Mouse (Mus musculus): ENCODE measurements around the gene Dnajc16. TPM values are rescaled to one million over a fixed set of nuclear protein-coding genes. Genes with fewer than 3 reads are reported as not detected.

The Dnajc16 gene
- total RNA-seq, 2 experiments from 2014 or later: 18.4 to 18.5 TPM

- intact Hi-C loops (cut with DNase I): no loop called here
- peak; percentile 74 to 77 for DNase-seq
Observed at GRCm38 (mm10) chr4:141767353-141768036, 23.2 kb downstream of the Dnajc16 start.

DNA sequence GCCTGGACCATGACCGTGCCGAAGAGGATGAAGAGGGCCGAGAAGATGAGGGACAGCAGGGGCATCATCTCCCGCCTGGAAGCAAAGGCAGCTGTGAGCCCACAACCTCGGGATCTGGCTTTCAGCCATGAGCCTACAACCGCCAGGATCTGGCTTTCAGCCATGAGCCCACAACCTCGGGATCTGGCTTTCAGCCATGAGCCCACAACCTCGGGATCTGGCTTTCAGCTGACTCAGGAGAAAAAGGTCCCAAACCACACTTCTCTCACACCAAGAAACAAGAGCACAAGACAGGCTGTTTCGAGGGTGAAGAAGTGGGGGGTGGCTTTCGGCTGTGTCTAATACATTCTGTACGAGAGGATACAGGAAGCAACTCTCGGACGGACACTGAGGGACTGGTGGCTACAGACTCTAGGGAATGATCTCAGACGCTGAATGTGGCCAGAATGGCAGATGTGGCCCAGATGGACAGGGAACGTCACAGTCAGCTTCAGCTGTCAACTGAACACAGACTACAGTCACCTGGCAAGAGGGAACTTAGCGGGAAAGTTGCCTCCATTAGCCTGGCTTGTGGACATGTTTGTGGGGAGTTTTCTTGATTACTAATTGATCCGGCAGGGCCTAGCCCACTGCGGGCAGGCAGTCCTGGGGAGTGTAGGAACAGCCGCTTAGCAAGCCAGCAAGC is 23.9 kb downstream of the Dnajc16 start:
- DNase-seq: peak; percentile 54 to 63
- intact Hi-C loops (cut with DNase I): no loop called here

DNA sequence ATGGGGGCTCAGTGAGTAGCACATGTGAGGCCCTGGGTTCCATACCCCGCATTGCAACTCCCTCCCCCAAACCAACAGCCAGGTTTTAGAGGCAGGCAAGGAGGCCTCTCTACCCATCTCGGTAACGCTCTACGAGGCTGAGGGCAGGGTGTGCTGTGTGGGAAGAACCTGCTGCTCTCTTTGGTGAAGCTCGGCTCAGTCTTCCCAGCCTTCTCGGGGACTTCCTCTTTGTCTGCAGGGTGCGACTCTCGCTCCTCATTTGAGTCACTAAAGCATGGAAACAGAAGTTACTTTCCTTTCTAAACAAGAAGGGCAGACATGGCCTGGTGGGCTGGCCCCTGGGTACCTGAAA is 24.4 kb downstream of the Dnajc16 start:
- DNase-seq: no peak
- intact Hi-C loops (cut with DNase I): no loop called here

DNA sequence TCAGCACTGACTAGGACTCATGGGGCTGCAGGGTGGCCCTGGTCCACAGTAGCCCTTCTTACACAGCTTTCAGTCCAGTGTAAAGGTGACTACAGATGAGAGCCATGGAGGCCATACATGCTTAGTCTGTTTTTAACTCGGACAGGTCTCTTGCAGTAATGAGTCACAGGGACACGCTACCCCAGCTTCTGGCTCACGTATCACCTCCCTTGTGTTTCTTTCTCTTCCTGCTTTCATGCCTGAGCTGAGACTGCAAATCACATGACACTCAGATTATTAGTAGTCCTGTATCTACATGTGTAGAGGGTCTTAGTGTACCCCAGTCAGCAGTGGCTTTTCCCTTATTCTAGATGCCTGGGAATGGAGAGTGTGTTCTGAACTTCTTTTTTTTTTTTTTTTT is 25.7 kb downstream of the Dnajc16 start:
- intact Hi-C loops (cut with DNase I): loop anchor here (1.0 kb wide), 1 partner anchor 45 kb away; no protein-coding TSS in a partner anchor
- no peak for DNase-seq

GRCm38 (mm10) chr4:141763476-141763875 is 27.3 kb downstream of the Dnajc16 start:
- intact Hi-C loops (cut with DNase I): no loop called here
- no peak for DNase-seq

DNA sequence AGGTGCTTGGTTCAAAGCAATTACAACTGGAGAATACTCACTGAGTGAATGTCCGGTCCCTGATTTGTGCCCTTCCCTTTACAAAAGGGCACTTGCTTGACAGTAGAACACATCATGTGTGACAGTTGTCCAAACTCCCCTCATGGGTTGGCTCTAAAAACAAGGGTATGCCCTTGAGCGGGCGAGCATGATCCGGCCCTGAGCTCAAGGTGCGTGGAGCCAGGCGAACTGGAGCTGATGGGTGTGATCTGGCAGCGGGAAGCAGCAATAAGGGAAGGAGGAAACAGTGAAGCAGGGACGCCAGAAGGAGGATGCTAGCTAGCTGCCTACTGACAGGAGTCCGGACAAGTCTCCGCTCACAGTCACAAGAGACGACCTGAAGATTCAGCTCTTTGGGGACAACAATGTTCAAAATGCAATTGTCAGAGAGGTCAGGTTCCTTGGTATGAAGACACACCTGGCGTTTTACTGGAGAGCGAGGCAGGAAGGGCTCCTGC is 28.6 kb downstream of the Dnajc16 start:
- DNase-seq: no peak
- intact Hi-C loops (cut with DNase I): no loop called here

DNA sequence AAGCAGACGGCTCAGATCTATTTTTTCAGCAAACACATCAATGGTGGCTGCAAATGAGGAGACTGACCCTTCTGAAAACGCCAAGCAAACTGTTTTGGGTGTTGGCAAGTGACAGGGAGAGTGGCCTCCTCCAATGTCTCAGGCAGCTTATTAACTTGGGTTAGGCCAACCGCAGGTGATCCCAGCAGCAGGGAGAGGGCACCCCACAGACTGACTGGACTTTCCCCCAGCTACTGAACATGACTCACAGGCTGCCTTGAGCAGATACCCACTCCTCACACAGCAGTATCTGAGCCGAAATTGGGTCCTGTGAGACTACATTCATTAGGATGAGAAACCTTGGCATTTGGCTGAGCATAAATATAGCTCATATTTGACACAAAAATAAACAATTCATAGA is 29.8 kb downstream of the Dnajc16 start:
- intact Hi-C loops (cut with DNase I): no loop called here
- no peak for DNase-seq

- DNase-seq: no peak
- intact Hi-C loops (cut with DNase I): no loop called here
Observed at GRCm38 (mm10) chr4:141758874-141759542, 31.7 kb downstream of the Dnajc16 start.

DNA sequence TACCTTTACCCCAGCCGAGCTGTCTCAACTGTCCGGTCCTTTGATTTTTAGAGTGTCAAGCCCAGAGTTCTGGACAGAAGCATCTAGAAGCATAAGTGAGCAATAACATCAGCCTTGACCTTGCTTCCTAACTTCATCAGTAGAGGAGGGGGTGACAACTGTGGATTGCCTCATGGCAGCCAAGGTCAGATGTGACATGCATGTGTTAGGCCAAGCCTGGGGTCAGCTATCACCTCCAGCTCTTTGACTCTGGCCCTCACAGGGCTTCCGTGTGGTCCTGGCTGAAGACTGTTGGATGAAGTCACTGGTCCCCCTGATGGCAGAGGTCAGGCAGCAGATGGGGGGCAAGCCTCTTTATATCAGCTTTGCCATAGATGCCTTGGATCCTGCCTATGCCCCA is 33.6 kb downstream of the Dnajc16 start:
- intact Hi-C loops (cut with DNase I): no loop called here
- DNase-seq: no peak

- intact Hi-C loops (cut with DNase I): no loop called here
Observed at GRCm38 (mm10) chr4:141755375-141755930, 35.3 kb downstream of the Dnajc16 start.

GRCm38 (mm10) chr4:141752076-141752421 is 38.7 kb downstream of the Dnajc16 start:
- DNase-seq: peak in 1 of 2 experiments; percentile 22
- intact Hi-C loops (cut with DNase I): no loop called here

More at GRCm38 (mm10) chr4:141755375-141755930, 35.3 kb downstream of the Dnajc16 start:
- no peak for DNase-seq

DNA sequence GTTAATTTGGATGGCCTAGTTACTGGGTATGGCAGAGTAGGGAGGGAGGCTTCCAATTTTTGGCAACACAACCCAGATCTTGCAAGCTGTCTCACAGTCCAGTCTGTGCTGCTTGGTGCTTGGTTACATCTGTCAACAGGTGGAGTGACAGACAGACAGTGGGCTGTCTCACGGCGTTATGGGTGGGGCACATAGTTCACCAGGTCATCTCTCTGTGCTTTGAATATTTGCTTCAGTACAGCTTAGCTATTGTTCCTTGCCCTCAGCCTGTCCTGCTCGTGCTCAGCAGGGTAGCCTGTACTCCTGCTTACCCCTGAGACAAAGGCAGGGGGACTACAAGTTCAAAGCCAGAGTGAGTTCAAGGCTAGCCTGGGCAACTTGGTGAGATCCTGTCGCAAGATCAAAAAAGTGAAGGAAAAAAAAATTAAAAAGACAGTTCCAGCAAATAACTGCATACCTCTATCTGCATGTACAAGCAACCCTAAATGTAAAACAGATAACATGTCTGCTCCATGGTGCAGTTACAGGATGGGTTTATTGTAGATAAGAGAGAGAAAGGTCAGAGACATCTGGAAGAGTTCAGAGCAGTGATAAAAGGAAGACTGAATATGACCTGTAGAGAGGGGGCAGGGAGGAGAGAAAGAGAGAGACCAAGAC is 39.2 kb downstream of the Dnajc16 start:
- intact Hi-C loops (cut with DNase I): no loop called here
- no peak for DNase-seq

DNA sequence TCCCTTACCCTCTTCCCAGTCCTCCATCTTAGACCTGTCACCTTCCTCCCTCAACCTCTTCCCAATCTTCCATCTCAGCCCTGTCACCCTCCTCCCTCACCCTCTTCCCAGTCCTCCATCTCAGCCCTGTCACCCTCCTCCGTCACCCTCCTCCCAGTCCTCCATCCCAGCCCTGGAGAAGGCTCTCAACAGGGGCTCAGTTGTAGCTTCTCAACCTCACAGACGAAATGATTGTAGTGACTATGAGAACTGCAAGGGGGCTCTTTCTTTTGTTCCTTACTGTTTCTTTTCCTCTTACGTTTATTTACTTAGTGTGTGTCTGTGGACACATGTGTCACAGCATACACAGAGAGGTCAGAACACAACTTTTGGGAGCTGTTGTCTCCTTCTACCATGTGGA is 39.9 kb downstream of the Dnajc16 start:
- DNase-seq: no peak
- intact Hi-C loops (cut with DNase I): no loop called here

DNA sequence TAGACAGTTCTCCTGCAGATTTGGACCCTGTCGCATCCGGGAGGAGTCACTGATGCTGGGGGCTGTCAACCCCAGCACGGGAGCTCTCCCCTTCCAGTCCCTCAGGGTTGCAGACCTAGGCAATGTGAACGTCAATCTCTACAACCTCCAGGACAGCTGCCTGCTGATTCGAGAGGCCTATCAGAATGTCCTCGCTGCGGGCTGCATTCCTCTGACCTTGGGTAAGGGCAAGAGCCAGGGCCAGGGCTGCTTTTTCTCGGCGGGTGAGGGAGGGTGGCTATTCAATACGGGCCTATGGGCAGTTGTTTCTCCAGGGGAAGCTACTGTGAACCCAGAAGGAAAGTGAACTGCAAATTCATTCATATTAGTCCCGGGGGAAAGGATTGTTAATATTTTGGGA is 41.2 kb downstream of the Dnajc16 start:
- intact Hi-C loops (cut with DNase I): no loop called here
- DNase-seq: peak; percentile 27 to 50

- intact Hi-C loops (cut with DNase I): no loop called here
- no peak for DNase-seq
Observed at GRCm38 (mm10) chr4:141746578-141747346, 44.0 kb downstream of the Dnajc16 start, which contains the start of gene Agmat. TSS of gene Agmat (plus strand) at chr4:141746672.

DNA sequence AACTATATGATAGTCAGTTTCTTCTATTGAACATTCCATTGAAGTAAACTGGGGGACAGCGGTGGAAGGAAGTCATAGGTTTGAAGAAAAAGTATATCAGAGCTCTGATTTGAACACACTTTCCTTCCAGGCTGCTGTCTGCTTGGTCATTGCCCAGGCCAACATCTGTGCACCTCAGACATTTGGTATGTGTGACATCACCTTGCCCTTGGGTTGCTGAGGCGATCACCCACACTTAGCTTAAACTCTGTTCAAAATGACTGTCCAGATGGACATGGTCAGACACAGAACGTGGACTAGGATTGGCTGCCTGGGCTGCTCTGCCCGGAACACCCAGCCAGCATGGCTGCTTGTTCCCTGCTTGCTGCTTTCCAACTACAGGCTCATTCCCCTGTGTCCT is 48.4 kb downstream of the Dnajc16 start:
- no peak for DNase-seq
- intact Hi-C loops (cut with DNase I): no loop called here

DNA sequence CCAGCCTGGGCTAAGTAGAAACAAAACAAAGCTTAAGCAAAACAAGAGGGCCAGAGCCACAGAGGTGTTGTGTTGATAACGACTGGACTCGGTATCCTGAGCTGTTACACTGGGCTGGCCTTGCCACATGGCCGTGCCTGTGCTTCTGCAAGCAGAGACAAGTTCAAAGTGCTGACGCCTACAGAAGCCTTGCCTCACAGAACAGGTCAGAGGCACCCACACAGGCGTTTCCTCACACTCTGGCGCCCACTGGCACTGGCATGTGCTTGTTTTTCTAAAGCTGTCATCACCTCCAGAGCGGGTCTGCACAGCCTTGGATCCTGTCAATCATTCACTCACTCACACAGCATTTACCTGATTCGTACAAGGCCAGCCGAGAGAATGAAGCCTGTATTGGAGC is 48.9 kb downstream of the Dnajc16 start:
- intact Hi-C loops (cut with DNase I): no loop called here
- DNase-seq: no peak

DNA sequence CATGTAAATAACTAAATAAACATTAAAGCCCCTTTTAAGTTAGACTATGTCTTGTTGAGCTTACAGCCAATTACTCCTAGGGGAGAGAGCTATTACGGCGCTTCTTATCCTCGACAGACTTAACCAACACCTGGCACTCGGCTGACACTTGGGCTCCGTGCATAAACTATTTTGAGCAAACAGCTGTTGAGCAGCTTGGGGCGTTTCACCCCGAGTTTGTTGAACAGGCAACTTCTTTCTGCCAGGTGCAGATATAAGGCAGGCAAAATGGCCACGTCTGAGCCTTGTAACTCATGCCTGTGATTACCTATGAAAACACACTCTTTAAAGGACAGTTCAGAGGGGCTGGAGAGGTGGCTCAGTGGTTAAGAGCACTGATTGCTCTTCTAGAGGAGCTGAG is 52.7 kb downstream of the Dnajc16 start:
- no peak for DNase-seq
- intact Hi-C loops (cut with DNase I): no loop called here

DNA sequence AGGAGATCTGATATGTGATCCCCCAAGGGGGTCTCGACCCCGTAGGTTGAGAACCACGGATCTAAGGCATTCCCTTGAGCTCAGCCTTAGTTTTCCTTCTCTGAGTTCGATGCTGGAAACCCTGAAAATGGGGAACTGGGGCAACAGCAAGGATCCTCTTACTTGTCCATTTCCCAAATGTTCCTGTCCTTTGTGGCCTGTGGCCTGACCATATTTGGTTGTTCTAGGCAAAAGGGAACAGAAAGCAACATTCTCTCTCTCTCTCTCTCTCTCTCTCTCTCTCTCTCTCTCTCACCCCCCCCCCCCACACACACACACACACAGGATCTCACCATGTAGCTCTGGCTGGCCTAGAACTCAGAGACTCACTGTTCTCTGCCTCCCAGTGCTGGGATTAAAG is 53.9 kb downstream of the Dnajc16 start:
- no peak for DNase-seq
- intact Hi-C loops (cut with DNase I): no loop called here

DNA sequence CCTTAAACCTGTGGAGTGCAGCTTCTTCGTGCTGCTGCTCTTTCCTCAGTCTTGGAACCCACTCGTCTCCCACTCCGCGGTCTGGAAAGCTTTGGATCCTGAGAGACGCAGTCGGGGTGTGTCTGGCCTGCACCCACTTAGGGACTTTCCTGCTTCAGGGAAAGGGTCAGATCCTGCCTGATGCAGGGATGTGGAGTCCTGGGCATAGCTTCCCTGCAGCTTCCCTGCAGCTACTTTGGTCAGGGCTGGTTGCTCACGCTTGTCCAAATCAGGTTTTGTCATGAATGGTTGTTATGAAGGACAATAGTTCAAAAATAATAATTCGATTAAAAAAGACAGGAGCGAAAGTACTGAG is 55.5 kb downstream of the Dnajc16 start:
- intact Hi-C loops (cut with DNase I): no loop called here
- no peak for DNase-seq
